Mouse (Mus musculus) heart, embryonic 13.5 days (tissue): Measurements from ENCODE around the gene Large1. TPM values are rescaled to one million over a fixed set of nuclear protein-coding genes. Genes with fewer than 3 reads are reported as not detected.

Experiments
- ATAC-seq: fragments of 200-750 bp; cut with Nextera tagmentation; 2 replicates; pipeline ENCODE4 v1.8.0; 2017; ENCODE audit warnings: moderate TSS enrichment; ENCODE audit not compliant: insufficient number of reproducible peaks, low FRiP score, low TSS enrichment; ENCODE audit errors: extremely low read depth
- H3K27ac ChIP-seq: fragments of 300-500 bp; sonication (generic); replicated peaks from 2 replicates; pipeline ENCODE4 v1.5.1; 2015; ENCODE audit warnings: moderate library complexity, mild to moderate bottlenecking, inconsistent platforms
- H3K27me3 ChIP-seq: fragments of 300-500 bp; sonication (generic); replicated peaks from 2 replicates; pipeline ENCODE4 v1.6.1; 2015; ENCODE audit warnings: mild to moderate bottlenecking, inconsistent platforms
- H3K36me3 ChIP-seq: fragments of 300-500 bp; sonication (generic); 2 replicates; pipeline ENCODE4 v1.6.1; 2015; ENCODE audit warnings: mild to moderate bottlenecking, inconsistent platforms
- H3K4me1 ChIP-seq: fragments of 300-500 bp; sonication (generic); 2 replicates; pipeline ENCODE4 v1.6.1; 2015; ENCODE audit warnings: inconsistent platforms
- H3K4me2 ChIP-seq: fragments of 300-500 bp; sonication (generic); 2 replicates; pipeline ENCODE4 v1.6.1; 2015; ENCODE audit warnings: inconsistent platforms, mild to moderate bottlenecking, moderate library complexity
- H3K4me3 ChIP-seq: fragments of 300-500 bp; sonication (generic); 2 replicates; pipeline ENCODE4 v1.5.1; 2015; ENCODE audit warnings: moderate library complexity, mild to moderate bottlenecking, inconsistent platforms
- H3K9ac ChIP-seq: fragments of 300-500 bp; sonication (generic); 2 replicates; pipeline ENCODE4 v1.6.1; 2015; ENCODE audit warnings: inconsistent platforms, mild to moderate bottlenecking, moderate library complexity
- H3K9me3 ChIP-seq: fragments of 300-500 bp; sonication (generic); 2 replicates; pipeline ENCODE4 v1.6.1; 2016; ENCODE audit warnings: inconsistent platforms
- WGBS: fragments of 180-500 bp; shearing (Covaris S2); methylation state at CpG from one replicate; pipeline ENCODE4 v1.1.7; 2015; ENCODE audit warnings: mixed read lengths; 5-methylcytosine and 5-hydroxymethylcytosine counted together
- polyA plus RNA-seq: library from polyadenylated mRNA; unstranded; fragments of >200 nt; fragmentation: Nextera tagmentation; extraction: Ambion mirVana; gene quantifications from 2 replicates; pipeline ENCODE4 v1.2.1, GENCODE M21; 2015

Gene Large1
- polyA plus RNA-seq, 1 experiment from 2014 or later: 6.0 TPM

GRCm38 (mm10) chr8:73234209-73234608 is 119.1 kb downstream of the Large1 start:
- H3K9me3 ChIP-seq: no peaks in the 10 kb centered on the region
- H3K27ac ChIP-seq: no peak overlapping the region
- H3K4me2 ChIP-seq: no peak overlapping the region
- H3K4me3 ChIP-seq: no peak overlapping the region
- H3K27me3 ChIP-seq: no peaks in the 10 kb centered on the region
- peaks cover 4% of the 10 kb centered on the region; the same call in 1 of the 2 replicates for H3K4me1 ChIP-seq
- WGBS: 92% methylated on average over 1 of the region's 1 CpGs
- no peak overlapping the region for H3K9ac ChIP-seq
- H3K36me3 ChIP-seq: no peaks in the 10 kb centered on the region
- no peak for ATAC-seq

GRCm38 (mm10) chr8:73233358-73234041 is 119.8 kb downstream of the Large1 start:
- WGBS: 41% methylated on average over 6 of the region's 6 CpGs
- Histone ChIP-seq H3K4me3 (no peak overlapping the region), H3K9ac (no peak overlapping the region), H3K27me3 (no peaks in the 10 kb centered on the region), H3K9me3 (no peaks in the 10 kb centered on the region), H3K27ac (no peak overlapping the region), H3K4me2 (no peak overlapping the region), H3K4me1 (peaks cover 4% of the 10 kb centered on the region; the same call in 1 of the 2 replicates), H3K36me3 (no peaks in the 10 kb centered on the region)
- no peak for ATAC-seq

GRCm38 (mm10) chr8:73226841-73227240 is 126.5 kb downstream of the Large1 start:
- Histone ChIP-seq H3K9ac (no peak overlapping the region), H3K36me3 (no peaks in the 10 kb centered on the region), H3K4me3 (no peak overlapping the region), H3K4me2 (no peak overlapping the region), H3K27me3 (no peaks in the 10 kb centered on the region), H3K9me3 (no peaks in the 10 kb centered on the region; the same call in 1 of the 2 replicates), H3K27ac (0 out of 2 replicates have a peak overlapping the region, but pooled peaks have one; percentile 15), H3K4me1 (peaks cover 14% of the 10 kb centered on the region)
- no peak for ATAC-seq
- WGBS: 59% methylated on average over 3 of the region's 3 CpGs

- Histone ChIP-seq H3K4me2 (no peak overlapping the region), H3K9ac (no peak overlapping the region), H3K4me1 (peaks cover 14% of the 10 kb centered on the region), H3K27me3 (no peaks in the 10 kb centered on the region), H3K36me3 (no peaks in the 10 kb centered on the region), H3K9me3 (no peaks in the 10 kb centered on the region; the same call in 1 of the 2 replicates), H3K4me3 (no peak overlapping the region), H3K27ac (no peak overlapping the region)
- 28% methylated on average over 2 of the region's 2 CpGs for WGBS
- no peak for ATAC-seq
Observed at GRCm38 (mm10) chr8:73225654-73226053, 127.7 kb downstream of the Large1 start.

GRCm38 (mm10) chr8:73219178-73219811 is 134.0 kb downstream of the Large1 start:
- peaks cover 14% of the 10 kb centered on the region for H3K4me1 ChIP-seq
- no peak overlapping the region for H3K4me3 ChIP-seq
- H3K36me3 ChIP-seq: no peaks in the 10 kb centered on the region
- H3K9ac ChIP-seq: no peak overlapping the region
- no peaks in the 10 kb centered on the region for H3K27me3 ChIP-seq
- ATAC-seq: no peak
- no peaks in the 10 kb centered on the region; the same call in 1 of the 2 replicates for H3K9me3 ChIP-seq
- no peak overlapping the region for H3K27ac ChIP-seq
- no peak overlapping the region for H3K4me2 ChIP-seq
- 78% methylated on average over 6 of the region's 6 CpGs for WGBS

- H3K36me3 ChIP-seq: no peaks in the 10 kb centered on the region
- ATAC-seq: no peak
- no peak overlapping the region for H3K4me2 ChIP-seq
Observed at GRCm38 (mm10) chr8:73206831-73207230, 146.5 kb downstream of the Large1 start.

GRCm38 (mm10) chr8:73201854-73202253 is 151.5 kb downstream of the Large1 start:
- Histone ChIP-seq H3K4me1 (peaks cover 34% of the 10 kb centered on the region), H3K36me3 (no peaks in the 10 kb centered on the region), H3K9ac (no peak overlapping the region), H3K4me2 (no peak overlapping the region), H3K9me3 (no peaks in the 10 kb centered on the region), H3K27ac (no peak overlapping the region), H3K27me3 (no peaks in the 10 kb centered on the region), H3K4me3 (no peak overlapping the region)
- ATAC-seq: no peak
- WGBS: 52% methylated on average over 2 of the region's 2 CpGs

More at GRCm38 (mm10) chr8:73206831-73207230, 146.5 kb downstream of the Large1 start:
- Histone ChIP-seq H3K9ac (no peak overlapping the region), H3K4me1 (peaks cover 27% of the 10 kb centered on the region), H3K4me3 (no peak overlapping the region), H3K27ac (peak overlapping the region; percentile 74), H3K9me3 (no peaks in the 10 kb centered on the region), H3K27me3 (no peaks in the 10 kb centered on the region)

- H3K27me3 ChIP-seq: no peaks in the 10 kb centered on the region
- no peak for ATAC-seq
- H3K9ac ChIP-seq: no peak overlapping the region
- no peak overlapping the region for H3K27ac ChIP-seq
- peaks cover 32% of the 10 kb centered on the region for H3K4me1 ChIP-seq
- WGBS: 95% methylated on average over 1 of the region's 1 CpGs
- H3K9me3 ChIP-seq: no peaks in the 10 kb centered on the region
- H3K4me2 ChIP-seq: no peak overlapping the region
- H3K4me3 ChIP-seq: no peak overlapping the region
- H3K36me3 ChIP-seq: no peaks in the 10 kb centered on the region
Observed at GRCm38 (mm10) chr8:73197714-73198113, 155.6 kb downstream of the Large1 start.

- ATAC-seq: no peak
Observed at GRCm38 (mm10) chr8:73188684-73189083, 164.7 kb downstream of the Large1 start.

GRCm38 (mm10) chr8:73187381-73187780 is 166.0 kb downstream of the Large1 start:
- no peak for ATAC-seq
- Histone ChIP-seq H3K27me3 (no peaks in the 10 kb centered on the region), H3K4me1 (no peaks in the 10 kb centered on the region), H3K36me3 (no peaks in the 10 kb centered on the region), H3K9me3 (no peaks in the 10 kb centered on the region), H3K27ac (no peak overlapping the region), H3K4me2 (no peak overlapping the region), H3K4me3 (no peak overlapping the region), H3K9ac (no peak overlapping the region)
- 70% methylated on average over 1 of the region's 1 CpGs for WGBS

More at GRCm38 (mm10) chr8:73188684-73189083, 164.7 kb downstream of the Large1 start:
- no peaks in the 10 kb centered on the region for H3K36me3 ChIP-seq
- no peak overlapping the region for H3K4me3 ChIP-seq
- H3K4me2 ChIP-seq: no peak overlapping the region
- no peaks in the 10 kb centered on the region for H3K4me1 ChIP-seq
- no peak overlapping the region for H3K9ac ChIP-seq
- H3K9me3 ChIP-seq: no peaks in the 10 kb centered on the region
- 81% methylated on average over 1 of the region's 1 CpGs for WGBS
- no peaks in the 10 kb centered on the region for H3K27me3 ChIP-seq
- H3K27ac ChIP-seq: no peak overlapping the region

- Histone ChIP-seq H3K27ac (peak overlapping the region; percentile 43; the same call in 1 of the 2 replicates), H3K36me3 (no peaks in the 10 kb centered on the region), H3K4me2 (no peak overlapping the region), H3K4me3 (no peak overlapping the region), H3K9ac (no peak overlapping the region), H3K27me3 (no peaks in the 10 kb centered on the region), H3K9me3 (no peaks in the 10 kb centered on the region), H3K4me1 (peaks cover 16% of the 10 kb centered on the region)
- peak; percentile 46; the same call in 1 of the 2 replicates for ATAC-seq
- WGBS: 62% methylated on average over 1 of the region's 1 CpGs
Observed at GRCm38 (mm10) chr8:73178434-73178833, 174.9 kb downstream of the Large1 start.

GRCm38 (mm10) chr8:73172661-73173060 is 180.7 kb downstream of the Large1 start:
- no peak for ATAC-seq
- Histone ChIP-seq H3K4me3 (no peak overlapping the region), H3K9ac (no peak overlapping the region), H3K27ac (no peak overlapping the region), H3K9me3 (no peaks in the 10 kb centered on the region), H3K4me2 (no peak overlapping the region), H3K27me3 (no peaks in the 10 kb centered on the region), H3K36me3 (no peaks in the 10 kb centered on the region), H3K4me1 (peaks cover 3% of the 10 kb centered on the region)
